Mouse (Mus musculus): Measurements from ENCODE around the gene Smarca4. TPM values are rescaled to one million over a fixed set of nuclear protein-coding genes. Genes with fewer than 3 reads are reported as not detected.
A peak's percentile ranks its signal among the peaks of the same experiment; 100 is the strongest.
"Not testable (repeated sequence)": the region's sequence is repeated elsewhere in the genome, so short reads cannot be mapped to it uniquely, and the experiment has no call there.

The Smarca4 gene
- total RNA-seq, 4 experiments from 2014 or later, result 78.6 to 92.0 (median 80.9) TPM

DNA sequence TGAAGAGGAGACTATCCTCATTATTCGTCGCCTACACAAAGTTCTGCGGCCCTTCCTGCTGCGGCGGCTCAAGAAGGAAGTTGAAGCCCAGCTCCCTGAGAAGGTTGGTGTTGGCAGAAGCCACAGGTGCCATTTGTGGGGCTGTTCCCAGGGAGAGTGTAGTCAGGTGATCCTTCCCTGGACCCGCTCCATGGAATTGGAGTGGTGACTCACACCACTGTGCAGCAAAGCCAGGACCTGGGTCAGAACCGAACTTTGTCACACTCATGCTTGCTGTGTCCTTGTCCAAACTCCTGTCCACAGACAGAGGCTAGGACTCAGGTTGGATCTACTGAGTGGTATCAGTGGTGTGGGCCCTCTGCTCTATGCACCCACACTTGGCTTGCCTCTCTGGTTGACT, 53.0 kb downstream of the Smarca4 start:
- peak; percentile 37 for DNase-seq

DNA sequence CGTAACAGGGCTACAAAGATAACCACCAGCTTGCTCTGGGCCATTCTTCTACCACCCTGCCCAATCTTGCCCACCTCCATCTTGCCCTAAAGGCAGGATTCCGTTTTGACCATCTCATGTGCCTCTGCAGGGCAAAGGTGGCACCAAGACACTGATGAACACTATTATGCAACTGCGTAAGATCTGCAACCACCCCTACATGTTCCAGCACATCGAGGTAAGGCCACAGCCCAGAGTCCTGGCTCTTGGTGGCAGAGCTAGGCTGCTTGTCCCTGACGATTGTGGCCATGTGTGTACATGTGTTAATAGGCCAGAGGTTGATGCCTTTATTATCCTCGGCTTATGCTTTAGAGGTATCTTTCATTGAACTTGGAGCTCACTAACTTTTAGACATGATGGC, 54.4 kb downstream of the Smarca4 start:
- no peak for DNase-seq

DNA sequence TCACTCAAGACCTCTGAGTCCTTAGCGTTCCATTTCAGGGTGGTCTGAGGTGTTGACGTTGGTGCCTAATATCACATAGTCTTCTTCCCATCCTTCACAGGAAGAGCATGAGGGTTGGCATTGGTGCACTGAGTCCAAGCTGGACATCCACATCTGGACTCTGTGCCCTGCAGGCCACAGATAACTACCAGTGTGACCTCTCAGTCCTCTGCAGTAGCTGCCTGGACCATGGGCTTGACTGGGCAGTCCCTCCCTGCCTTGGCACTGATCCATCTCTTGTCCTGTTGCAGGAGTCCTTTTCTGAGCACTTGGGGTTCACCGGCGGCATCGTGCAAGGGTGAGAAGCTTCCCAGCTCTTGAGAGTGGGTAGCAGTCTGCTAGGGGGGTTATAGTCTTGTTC, 55.8 kb downstream of the Smarca4 start:
- DNase-seq, result no peak

DNA sequence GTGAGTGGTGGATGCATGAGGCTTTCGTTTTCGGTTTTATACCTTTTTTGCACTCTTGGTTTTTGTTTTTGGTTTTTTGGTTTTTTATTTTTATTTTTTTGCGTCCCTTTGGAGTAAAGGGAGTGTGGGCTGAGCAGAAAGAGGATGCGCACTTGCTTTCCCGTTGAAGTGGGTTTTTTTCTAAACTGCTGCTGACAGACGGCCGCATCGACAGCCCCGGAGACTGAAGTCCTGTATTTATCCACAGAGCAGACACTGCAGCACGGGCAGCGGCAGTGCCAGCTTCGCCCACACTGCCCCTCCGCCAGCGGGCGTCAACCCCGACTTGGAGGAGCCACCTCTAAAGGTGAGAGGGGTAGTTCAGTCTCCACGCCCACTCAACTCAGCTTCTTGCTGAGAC, 61.7 kb downstream of the Smarca4 start:
- no peak for DNase-seq

DNA sequence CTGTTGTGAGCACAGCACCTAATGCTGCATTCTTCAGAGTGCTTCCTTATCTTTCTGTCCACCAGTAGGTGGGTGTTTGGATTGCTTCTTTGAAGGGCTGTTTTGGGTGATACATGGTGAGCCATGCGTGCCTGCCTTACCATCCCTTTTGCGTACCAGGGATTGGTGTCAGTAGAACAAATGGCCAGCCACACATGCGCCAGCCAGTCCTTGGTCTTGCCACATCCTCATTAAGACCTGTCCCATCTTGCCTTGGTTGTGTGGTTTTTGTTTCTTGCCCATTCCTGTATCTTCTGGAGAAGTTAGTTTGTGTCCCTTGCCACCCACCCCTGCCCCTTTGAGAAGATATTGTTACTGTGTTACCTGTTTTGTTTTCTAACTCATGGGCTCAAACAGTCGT, 64.5 kb downstream of the Smarca4 start:
- DNase-seq, result no peak

DNA sequence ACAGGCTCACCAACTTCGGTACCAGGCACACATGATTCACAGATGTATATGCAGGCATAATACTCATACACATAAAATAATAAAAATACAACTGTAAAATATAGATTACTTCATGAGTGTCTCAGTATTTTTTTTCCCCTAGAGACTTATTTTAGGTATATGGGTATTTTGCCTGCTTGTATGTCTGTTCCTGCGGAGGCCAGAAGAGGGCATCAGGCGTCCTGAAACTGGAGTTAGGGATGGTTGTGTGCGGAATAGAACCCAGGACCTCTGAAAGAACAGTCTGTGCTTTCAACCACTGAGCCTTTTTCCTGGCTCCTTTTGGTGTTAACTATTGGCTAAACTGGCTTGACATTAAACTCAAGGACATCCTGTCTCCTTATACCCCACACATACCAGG, 66.9 kb downstream of the Smarca4 start:
- DNase-seq, result no peak

DNA sequence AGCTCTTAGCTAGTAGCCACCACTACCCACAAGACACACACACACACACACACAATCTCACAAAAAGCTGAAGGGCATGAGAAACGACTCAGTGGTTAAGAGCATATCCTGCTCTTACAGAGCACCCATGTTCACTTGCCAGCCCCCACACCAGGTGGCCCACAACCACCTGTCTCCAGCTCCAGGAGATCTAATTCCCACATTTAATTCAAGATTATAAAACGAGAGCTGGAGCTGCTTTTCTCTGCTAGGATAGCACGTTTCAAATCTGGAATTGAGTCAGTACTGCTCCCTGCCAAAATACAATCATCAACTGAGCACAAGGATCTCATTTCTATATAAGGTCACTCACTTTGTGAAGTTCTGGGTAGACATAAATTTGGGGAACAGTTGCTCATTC, 67.9 kb downstream of the Smarca4 start:
- no peak for DNase-seq

DNA sequence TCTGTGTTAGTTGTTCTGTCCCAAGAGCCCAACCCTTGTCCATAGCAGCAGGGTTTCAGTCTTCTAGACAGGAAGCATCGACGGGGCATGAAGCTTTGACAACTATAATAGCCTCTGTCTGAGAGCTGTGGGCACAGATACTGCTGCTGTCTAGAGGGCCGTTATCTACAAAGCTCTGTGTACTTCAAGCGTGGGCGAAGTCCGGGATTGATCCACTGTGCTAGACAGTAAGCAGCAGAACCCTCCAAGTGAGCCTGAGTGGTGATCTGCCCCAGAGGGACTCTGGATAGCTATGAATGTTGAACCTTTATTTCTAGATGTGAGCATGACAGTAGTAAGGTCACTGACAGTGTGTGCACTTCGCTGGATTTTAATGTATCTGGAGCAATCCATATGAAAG, 72.6 kb downstream of the Smarca4 start:
- no peak for DNase-seq

DNA sequence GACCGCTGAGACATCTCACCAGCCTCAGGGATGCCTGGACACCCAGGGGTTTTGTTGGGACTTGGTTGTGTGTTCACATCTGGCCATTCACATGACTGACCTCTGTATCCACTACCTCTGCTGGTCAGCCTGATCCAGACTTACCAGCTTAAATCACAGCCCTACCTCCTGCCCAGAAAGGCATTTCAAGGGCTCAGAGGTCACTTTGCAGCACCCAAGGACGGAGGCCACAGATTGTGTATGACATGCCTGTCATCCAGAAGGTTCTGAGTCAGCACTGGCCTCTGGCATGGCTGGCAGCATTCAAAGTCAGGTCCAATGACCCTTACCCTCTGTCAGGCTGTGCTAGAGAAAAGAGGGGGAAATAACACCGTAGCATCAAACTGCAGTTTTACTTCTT, 74.1 kb downstream of the Smarca4 start:
- peak; percentile 58 for DNase-seq

DNA sequence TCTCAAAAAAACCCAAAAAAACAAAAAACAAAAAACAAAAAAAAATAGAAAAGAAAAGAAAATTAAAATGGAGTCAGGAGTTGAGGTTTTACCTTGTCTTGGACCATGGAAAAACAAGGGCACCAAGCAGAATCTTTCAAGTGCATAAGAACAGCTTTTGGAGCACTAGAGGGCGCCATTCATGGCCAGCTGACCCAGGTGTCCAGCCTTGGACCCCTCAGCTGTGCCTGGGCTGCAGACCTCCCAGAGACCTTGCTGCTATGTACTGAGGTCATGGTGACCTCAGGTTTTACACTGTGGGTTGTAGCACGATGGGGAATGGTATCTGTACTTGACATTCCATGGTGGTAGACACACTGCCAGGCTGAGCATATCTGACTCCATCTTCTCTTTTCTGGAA, 75.9 kb downstream of the Smarca4 start:
- no peak for DNase-seq

DNA sequence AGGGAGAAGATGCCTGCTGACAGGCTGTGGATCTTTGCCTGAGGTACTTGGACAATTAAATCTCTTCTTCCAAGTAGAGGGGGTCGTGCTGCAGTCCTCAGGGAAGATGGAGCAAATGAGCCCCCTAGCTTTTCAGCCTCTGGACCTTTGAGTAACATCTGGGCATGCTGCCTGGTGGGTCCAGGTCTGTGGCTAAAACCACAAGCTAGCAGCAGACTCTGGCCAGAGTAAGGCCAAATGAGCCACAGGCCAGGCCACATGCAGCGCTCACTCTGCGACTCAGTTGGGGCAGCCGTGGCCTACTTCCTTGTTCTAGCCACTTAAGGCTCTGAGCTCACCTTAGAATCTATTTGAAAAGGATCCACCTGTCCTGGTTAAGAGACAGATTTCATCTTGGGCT, 76.5 kb downstream of the Smarca4 start:
- DNase-seq, result no peak

DNA sequence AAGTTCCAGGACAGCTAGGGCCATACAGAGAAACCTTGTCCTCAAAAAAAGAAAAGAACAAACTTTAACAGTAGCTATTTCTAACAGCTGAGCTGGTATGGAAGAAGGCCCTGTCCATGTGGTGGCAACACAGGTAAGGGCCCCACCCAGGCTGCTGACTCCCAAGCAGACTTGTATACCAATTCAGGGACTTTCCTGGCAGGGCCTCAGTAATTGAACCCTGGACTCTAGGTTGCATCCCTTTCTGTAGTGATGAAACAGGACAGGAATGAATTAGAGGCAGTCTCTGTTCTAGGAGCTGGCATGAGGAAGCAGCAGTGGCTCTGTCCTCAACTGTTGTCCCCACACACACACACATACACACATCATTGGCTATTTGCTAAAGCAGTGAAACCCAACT, 78.1 kb downstream of the Smarca4 start:
- no peak for DNase-seq

DNA sequence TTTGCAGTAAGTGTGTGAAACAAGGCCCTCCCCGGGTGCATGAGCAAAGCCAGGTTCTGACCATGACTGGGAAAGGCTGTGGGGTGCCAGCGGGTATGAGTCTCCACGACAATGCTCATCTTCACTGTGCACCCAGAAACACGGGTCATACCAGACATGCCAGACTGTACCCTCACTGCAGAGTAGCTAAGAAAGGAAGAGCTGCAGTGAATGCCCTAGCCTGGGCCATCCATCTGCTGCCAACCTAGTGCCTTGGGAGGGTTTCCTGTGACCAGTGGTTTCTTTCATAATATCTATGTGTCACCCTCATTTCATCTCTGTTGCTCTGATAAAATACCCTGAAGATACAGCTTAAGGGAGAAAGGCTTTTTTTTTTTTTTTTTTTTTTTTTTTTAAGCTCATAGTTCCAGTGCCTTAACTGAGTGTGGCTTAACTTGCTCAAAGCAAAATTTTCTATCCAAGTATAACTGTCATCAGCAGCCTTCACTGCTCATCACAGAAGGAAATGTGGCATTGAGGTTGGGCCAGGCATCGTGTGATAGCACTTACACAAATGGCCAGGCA, 79.3 kb downstream of the Smarca4 start:
- DNase-seq, result no peak

DNA sequence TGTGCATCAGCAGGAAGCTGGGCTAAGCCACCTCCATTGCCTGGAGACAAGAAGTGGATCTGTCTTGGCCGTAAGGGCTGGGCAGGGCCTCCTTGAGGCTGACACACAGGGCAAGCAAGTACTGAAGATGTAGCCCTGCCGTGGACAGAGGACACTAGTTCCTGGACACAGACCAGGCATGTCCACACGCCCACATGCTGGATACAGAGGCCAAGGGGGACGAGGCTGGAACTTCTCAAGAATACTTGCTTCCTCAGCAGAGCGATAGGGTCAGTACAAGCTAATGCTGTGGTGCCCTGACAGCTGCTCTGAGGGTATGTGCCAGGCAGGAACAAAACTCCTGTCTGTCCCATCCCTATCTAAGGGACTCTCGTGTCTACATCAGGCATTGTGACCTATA, 81.2 kb downstream of the Smarca4 start:
- DNase-seq, result no peak

DNA sequence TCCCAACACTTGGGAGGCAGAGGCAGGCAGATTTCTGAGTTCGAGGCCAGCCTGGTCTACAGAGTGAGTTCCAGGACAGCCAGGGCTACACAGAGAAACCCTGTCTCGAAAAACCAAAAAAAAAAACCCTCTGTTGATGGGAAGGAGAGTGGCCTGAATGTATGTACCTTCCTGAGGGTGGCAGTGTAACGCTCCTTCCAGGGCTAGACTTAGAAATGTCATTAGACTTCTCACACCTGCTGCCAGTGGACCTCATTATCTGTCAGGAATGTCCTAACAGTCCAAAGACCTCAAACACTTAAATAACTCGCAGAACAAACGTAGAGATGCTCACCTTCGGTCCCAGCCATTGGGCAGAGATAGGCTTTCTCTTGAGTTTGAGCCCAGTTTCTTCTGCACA, 83.3 kb downstream of the Smarca4 start:
- not testable (repeated sequence) for DNase-seq

DNA sequence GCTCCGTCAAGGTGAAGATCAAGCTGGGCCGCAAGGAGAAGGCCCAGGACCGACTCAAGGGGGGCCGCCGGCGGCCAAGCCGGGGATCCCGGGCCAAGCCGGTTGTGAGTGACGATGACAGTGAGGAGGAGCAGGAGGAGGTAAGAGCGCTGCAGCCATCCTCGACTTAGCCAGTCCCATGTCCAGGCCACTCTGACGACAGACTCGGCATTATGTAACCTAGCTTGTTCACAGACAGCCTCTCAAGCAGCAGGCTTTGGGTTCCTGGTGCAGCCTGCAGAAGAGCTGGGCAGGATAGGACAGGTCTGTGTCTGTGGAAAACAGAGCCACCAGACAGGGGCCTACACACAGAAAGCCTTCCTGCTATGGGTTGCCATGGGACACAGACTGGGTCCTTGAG, 85.1 kb downstream of the Smarca4 start:
- no peak for DNase-seq

DNA sequence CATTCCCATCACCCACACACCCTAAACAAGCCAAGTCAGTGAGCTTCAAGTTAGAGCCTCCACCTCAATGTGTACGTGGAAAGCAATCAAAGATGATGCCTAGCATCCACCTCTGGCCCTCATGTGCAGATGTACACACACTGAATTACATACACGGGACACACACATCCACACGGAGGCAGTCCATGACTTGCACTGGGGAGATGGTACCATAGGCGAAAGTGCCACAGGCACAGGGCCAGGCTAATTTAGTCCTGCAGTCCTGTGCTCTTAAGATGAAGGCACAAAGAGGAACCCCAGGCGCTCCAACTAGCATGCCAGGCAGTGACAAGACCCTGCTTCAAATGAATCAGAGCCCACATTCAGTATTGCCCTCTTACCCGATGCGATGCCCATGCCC, 87.5 kb downstream of the Smarca4 start:
- no peak for DNase-seq

DNA sequence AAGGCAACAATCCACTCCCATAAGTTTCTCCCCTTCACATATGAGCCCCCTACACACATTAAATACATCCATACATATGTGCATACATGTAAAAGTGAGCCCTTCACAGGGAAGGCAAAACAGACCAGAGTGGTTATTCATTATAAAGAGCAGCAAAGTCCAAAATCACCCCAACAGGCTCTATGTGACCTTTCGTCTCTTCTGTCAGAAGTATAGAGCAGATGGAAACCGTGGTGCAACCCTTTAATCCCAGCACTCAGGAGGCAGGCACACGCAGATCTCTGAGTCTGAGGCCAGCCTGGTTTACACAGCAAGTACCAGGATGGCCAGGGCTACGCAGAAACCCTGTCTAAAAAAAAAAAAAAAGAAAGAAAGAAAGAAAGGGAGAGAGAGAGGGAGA, 90.1 kb downstream of the Smarca4 start:
- DNase-seq, result no peak

DNA sequence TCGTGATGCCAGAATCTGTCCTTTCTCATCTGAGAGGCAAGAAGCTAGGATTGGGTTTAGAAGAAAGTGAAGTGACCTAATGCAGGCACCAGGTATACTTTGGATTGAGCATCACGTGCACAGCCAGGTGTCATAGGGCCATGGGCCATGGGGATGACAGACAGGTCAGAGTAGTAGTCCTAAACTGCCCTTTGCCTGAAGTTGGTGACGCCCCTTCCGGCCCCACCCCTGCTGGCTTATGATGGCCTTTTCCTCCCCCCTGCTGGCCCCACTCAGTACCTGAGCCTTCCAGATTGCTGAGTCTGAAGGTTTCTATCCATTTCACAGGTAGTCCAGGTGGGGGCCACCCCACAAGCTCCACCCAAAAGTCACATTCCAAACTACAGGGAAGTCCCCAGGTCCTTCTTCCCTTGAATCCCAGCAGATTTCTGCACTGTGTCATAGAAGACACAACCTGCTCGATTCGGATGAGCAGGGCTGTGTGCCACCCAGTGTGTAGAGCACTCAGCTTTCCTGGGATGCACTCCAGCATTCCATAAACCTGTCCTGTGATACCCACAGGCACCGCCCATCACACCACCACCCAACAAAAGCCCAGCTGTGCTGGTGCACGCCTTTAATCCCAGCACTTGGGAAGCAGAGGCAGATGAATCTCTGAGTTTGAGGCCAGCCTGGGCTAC, 90.8 kb downstream of the Smarca4 start:
- DNase-seq, result no peak

DNA sequence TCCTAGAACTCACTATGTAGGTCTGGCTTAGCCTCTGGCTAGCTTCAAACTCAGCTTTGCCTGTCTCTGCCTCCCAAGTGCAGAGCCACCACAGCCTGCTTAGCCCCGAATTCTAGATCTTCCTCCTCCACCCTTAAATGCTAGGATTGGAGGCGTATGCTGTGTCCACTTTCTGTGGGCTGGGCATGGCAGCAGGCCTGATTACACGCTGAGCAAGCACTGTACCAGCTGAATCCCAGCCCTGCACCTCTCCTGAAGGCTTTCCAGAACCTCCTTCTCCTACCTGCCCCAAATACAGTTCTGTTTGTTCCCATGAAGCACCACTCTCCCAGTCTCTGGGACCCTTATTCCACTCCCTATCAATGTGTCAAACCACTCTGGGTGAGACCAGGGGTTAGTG, 93.4 kb downstream of the Smarca4 start:
- DNase-seq, result no peak

DNA sequence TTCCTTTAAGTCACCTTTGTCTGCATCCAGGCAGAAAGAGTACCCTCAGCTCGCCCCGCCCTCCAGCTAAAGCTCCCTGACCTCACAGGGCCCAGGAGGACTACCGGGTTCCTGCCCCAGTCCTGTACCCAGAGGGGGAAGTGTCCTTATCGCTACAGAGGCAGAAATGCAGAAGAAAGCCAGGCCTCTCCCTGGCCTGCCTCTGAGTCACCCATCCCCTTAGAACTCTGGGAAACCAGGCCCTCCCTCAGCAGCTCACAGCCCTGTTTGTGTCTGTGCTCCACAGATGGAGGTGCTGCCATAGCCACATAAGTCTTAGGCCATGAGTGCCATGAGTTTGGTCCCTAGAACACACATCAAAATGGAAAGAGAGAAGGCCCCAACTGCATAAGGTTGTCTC, 99.3 kb downstream of the Smarca4 start:
- DNase-seq, result peak; percentile 47

DNA sequence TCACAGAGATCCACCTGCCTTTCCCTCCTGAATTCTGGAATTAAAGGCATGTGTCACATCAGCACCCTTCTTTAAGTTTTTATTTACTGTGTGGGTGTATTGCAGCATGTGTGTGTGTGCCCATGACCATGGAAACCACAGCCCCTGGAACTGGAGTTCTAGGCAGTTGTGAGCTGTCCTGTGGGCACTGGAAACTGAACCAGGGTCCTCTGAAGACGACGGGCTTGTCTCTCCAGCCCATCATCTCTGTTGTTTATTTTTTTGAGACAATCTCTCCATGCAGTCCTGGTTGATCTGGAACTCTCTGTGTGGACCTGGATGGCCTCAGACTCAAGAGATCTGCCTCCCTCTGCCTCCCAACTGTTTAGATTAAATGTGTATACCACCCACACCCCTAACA, 101.0 kb downstream of the Smarca4 start:
- DNase-seq, result no peak

DNA sequence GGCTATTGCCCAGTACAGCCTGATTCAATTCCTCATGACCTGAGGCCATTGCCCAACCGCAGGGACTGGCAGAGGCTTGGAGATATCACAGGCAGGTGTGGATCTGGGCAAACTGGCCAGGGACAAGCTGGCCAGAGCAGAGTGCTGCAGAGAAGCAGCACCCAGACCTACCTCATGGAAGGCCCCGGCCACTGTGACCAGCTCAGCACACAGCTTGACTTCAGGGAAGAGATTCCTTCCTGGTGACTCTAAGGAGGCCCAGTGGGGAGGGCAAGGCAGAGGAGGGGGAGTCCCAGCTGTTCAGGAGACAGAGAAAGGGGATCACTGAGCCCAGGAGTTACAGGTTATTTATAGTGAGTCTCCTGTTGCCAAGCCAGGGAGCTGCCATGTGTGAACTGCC, 105.1 kb downstream of the Smarca4 start:
- no peak for DNase-seq

DNA sequence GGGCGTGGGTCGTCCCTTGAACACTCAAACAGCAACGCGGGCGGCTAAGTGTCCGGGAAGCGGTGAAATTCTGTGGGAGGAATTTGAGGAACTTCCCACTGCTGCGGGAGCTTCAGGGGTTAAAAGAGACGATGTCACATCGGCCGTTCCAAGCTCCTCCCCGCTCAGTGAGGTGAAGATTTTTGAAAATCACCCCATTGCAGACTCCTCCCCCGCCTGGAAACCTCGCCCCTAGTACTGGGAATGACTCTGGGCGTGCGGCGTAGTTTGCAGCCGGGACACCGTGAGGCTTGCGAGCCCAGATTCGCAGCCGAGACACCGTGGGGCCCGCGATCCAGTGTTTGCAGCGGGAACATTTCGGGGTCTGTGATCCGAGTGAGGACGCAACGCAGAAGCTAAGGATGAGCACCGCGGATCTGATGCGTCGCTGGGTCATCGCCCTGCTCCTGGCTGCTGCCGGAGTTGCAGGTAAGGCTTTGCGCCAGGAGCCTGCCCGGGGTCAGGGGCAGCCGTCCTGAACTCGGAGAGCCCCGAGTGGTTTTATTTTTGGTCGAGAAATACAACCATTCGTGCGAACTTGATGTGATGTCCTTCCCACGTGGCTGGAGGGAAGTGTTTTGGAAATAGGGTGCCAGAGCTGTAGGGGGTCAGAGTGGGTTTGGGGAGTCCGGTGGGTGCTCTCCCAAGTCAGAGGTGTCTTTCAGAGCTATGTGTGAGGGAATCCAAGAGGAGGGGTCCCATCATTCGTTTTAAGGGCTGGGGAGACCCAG, 107.6 kb downstream of the Smarca4 start, which contains the start of gene Ldlr:
Gene Ldlr (plus strand): TSS at position 107 of the 770 bp plus-strand sequence.
- DNase-seq, result peak; percentile 90
